Mouse (Mus musculus) heart, embryonic 14.5 days (tissue): ENCODE measurements around the gene Hp1bp3. TPM values are rescaled to one million over a fixed set of nuclear protein-coding genes. Genes with fewer than 3 reads are reported as not detected.

Experiments
- ATAC-seq: fragments of 200-750 bp; cut with Nextera tagmentation; 2 replicates; pipeline ENCODE4 v1.8.0; 2017; ENCODE audit warnings: low read depth, moderate TSS enrichment; ENCODE audit not compliant: insufficient number of reproducible peaks, insufficient read depth, low FRiP score
- H3K27ac ChIP-seq, 2 experiments: fragments of 200-500 bp in 1 of 2; fragments of 300-500 bp in 1 of 2; sonication (generic) in 1 of 2; replicated peaks in 1 of 2; 2 replicates each; pipeline ENCODE4 v1.5.1; 2012 to 2014; ENCODE audit warnings: low read depth in 2 of 2, low read length in 2 of 2, control low read depth in 1 of 2, mild to moderate bottlenecking in 1 of 2, mixed read lengths in 1 of 2; ENCODE audit not compliant: control insufficient read depth in 1 of 2, insufficient read depth in 1 of 2
- H3K27me3 ChIP-seq: fragments of 300-500 bp; sonication (generic); 2 replicates; pipeline ENCODE4 v1.6.1; 2014; ENCODE audit warnings: mild to moderate bottlenecking, low read length, control low read depth; ENCODE audit not compliant: control insufficient read depth, insufficient read depth
- H3K36me3 ChIP-seq: fragments of 300-500 bp; sonication (generic); 2 replicates; pipeline ENCODE4 v1.6.1; 2014; ENCODE audit warnings: mild to moderate bottlenecking, control low read depth, low read length, mixed read lengths; ENCODE audit not compliant: control insufficient read depth, insufficient read depth
- H3K4me1 ChIP-seq, 2 experiments: fragments of 200-500 bp in 1 of 2; fragments of 300-500 bp in 1 of 2; sonication (generic) in 1 of 2; 2 replicates each; pipeline ENCODE4 v1.6.1; 2012 to 2014; ENCODE audit warnings: low read length in 2 of 2, control low read depth in 1 of 2, mixed read lengths in 1 of 2; ENCODE audit not compliant: control insufficient read depth in 2 of 2, insufficient read depth in 2 of 2
- H3K4me2 ChIP-seq: fragments of 300-500 bp; sonication (generic); 2 replicates; pipeline ENCODE4 v1.6.1; 2014; ENCODE audit warnings: mild to moderate bottlenecking, low read length
- H3K4me3 ChIP-seq, 2 experiments: fragments of 200-500 bp in 1 of 2; fragments of 300-500 bp in 1 of 2; sonication (generic) in 1 of 2; 2 replicates each; pipeline ENCODE4 v1.5.1; 2012 to 2014; ENCODE audit warnings: low read length in 2 of 2, mild to moderate bottlenecking in 2 of 2, control low read depth in 1 of 2, low read depth in 1 of 2, moderate library complexity in 1 of 2; ENCODE audit not compliant: control insufficient read depth in 1 of 2, insufficient read depth in 1 of 2
- H3K9ac ChIP-seq: fragments of 300-500 bp; sonication (generic); 2 replicates; pipeline ENCODE4 v1.6.1; 2014; ENCODE audit warnings: mild to moderate bottlenecking, low read length
- H3K9me3 ChIP-seq: fragments of 300-500 bp; sonication (generic); 2 replicates; pipeline ENCODE4 v1.6.1; 2016; ENCODE audit warnings: low read length, control low read depth; ENCODE audit not compliant: control insufficient read depth
- WGBS: fragments of 180-500 bp; shearing (Covaris S2); extraction: QIAGEN DNeasy Blood & Tissue Kit; methylation state at CpG from one replicate; pipeline ENCODE4 v1.1.7; 2014; 5-methylcytosine and 5-hydroxymethylcytosine counted together
- polyA plus RNA-seq: library from polyadenylated mRNA; unstranded; fragments of >200 nt; fragmentation: Nextera tagmentation; extraction: Ambion mirVana; gene quantifications from 2 replicates; pipeline ENCODE4 v1.2.1, GENCODE M21; 2014

The Hp1bp3 gene
- 103 and 108 TPM in 2 replicates for polyA plus RNA-seq

DNA sequence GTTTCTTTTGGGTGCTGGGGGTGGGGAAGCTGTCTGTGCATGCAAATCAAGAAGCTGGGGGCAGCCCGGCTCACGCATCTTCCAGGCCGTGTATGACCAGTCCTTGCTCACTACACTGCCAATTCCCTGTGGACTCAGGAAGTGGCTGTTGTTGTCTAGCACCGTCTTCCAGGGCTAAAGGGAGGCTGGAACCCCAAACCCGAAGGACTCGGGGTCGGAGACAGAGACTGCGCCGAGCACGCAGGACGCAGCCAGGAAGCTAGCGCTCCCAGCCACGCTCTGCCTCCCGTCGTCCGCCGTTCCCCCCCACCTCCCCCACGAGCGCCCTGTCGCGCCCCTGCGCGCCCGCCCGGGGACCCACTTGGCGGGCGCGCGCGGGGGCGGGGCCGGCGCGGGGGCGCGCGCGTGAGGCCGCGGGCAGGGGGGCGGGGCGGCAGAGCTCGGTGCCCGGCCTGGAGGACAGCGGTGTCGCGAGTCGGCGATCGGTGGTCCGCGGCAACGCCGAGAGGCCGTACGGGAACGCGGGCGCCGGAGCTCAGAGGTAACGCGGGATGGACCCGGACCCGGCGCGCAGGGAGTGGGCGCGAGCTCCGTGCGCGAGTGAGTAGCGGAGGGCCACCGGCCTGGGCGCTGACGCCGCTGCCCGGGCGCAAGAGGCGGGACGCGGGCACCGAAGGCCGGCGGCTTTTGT lies at the start of gene Hp1bp3:
Gene Hp1bp3, plus strand, starts transcription at position 97 of the 691 bp plus-strand sequence.
- Histone ChIP-seq H3K4me2 (peak within 1 kb of the TSS; percentile 69), H3K9me3 (no peaks in the 10 kb centered on the region), H3K4me1 (peaks cover 7 to 39% of the 10 kb centered on the region in 2 experiments), H3K27me3 (no peaks in the 10 kb centered on the region), H3K4me3 (peak within 1 kb of the TSS; percentile 81 to 100), H3K27ac (peak within 1 kb of the TSS; percentile 100), H3K9ac (peak within 1 kb of the TSS; percentile 96), H3K36me3 (peaks cover 7% of the 10 kb centered on the region; the same call in 1 of the 2 replicates)
- under 1% methylated on average over 56 of the region's 84 CpGs for WGBS
- ATAC-seq: peak; percentile 62

DNA sequence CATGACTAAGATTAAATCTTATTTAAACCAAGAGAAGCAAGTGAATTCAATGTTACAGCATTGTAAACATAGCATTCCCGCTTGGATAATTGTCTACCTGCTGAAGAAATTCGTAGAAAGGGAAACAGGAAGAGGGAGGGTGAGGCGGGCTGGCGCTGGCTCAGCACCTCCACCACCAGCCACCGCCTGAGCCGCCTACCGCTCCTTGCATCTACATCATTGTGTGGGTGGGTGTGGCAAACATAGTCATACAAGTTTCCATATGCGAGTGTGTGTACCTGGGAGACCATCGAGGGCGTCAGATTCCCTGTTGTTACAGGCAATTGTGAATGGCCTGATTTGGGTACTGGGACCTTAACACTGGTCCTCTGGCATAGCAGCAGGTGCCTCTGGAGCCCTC lies 49.6 kb upstream of the Hp1bp3 start:
- Histone ChIP-seq H3K36me3 (peaks cover 74% of the 10 kb centered on the region), H3K4me2 (no peak overlapping the region), H3K27me3 (no peaks in the 10 kb centered on the region), H3K27ac (no peak overlapping the region), H3K4me1 (peaks cover 9 to 17% of the 10 kb centered on the region in 2 experiments), H3K4me3 (no peak overlapping the region), H3K9me3 (no peaks in the 10 kb centered on the region), H3K9ac (no peak overlapping the region)
- ATAC-seq: no peak
- 92% methylated on average over 10 of the region's 10 CpGs for WGBS

DNA sequence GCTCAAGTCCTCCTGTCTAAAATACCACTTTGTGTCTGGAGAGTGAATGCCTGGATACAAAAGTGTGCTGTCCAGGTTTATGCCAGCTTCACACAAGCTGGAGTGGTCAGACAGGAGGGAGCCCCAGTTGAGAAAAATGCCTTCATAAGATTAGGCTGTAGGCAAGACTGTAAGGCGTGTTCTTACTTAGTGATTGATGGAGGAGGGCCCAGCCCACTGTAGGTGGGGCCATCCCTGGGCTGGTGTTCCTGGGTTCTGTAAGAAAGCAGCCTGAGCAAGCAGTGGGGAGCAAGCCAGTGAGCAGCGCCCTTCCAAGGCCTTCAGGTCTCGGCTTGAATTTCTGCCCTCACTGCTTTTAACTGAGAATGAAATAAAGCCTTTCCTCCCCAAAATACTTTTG lies 47.9 kb upstream of the Hp1bp3 start:
- Histone ChIP-seq H3K4me1 (peaks cover 5 to 14% of the 10 kb centered on the region in 2 experiments), H3K27ac (no peak overlapping the region), H3K4me3 (no peak overlapping the region), H3K27me3 (no peaks in the 10 kb centered on the region), H3K4me2 (no peak overlapping the region), H3K9ac (no peak overlapping the region), H3K9me3 (no peaks in the 10 kb centered on the region), H3K36me3 (peaks cover 87% of the 10 kb centered on the region)
- ATAC-seq: no peak
- WGBS: 74% methylated on average over 3 of the region's 3 CpGs

DNA sequence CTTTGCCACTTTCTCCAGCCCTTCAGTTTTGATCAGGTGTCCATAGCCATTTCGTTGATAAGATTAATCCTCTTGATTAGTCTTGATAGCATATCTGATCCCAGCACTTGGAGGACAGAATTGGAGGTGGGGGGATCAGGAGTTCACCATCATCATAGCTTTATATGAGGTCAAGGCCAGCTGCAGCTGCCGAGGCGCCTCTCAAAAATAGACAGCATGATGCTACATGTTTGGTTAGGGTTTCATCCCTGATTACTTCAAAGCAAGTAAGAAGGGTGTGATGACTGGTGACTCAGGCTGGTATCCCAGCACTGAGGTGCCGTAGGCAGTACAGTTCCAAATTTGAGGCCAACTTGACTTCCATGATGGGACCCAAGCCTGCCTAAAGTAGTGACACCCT lies 46.7 kb upstream of the Hp1bp3 start:
- WGBS: 92% methylated on average over 4 of the region's 4 CpGs
- H3K36me3 ChIP-seq: peaks cover 96% of the 10 kb centered on the region
- no peak overlapping the region for H3K27ac ChIP-seq
- H3K9me3 ChIP-seq: no peaks in the 10 kb centered on the region
- no peak for ATAC-seq
- no peak overlapping the region for H3K4me3 ChIP-seq
- H3K9ac ChIP-seq: no peak overlapping the region
- H3K27me3 ChIP-seq: no peaks in the 10 kb centered on the region
- no peak overlapping the region for H3K4me2 ChIP-seq
- peaks cover 0 to 2% of the 10 kb centered on the region in 2 experiments; a peak in 1 of 4 replicates for H3K4me1 ChIP-seq

DNA sequence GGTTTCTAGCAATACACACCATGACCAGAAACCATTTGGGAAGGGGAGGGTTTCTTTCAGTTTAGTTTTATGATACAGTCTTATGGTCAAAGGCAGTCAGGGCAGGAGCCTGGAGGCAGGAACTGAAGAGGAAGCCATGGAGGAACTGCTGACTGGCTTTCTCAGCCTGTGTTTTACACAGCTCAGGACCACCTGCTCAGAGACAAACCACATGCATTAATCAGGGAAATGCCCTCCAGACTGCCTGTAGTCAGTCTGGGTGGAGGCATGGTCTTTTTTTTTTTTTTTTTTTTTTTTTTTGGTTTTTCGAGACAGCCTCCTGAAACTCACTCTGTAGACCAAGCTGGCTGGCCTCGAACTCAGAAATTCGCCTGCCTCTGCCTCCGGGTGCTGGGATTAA lies 43.4 kb upstream of the Hp1bp3 start:
- H3K27ac ChIP-seq: no peak overlapping the region
- H3K9me3 ChIP-seq: no peaks in the 10 kb centered on the region
- H3K9ac ChIP-seq: no peak overlapping the region
- no peaks in the 10 kb centered on the region for H3K27me3 ChIP-seq
- no peak overlapping the region for H3K4me2 ChIP-seq
- no peaks in the 10 kb centered on the region for H3K4me1 ChIP-seq
- WGBS: 97% methylated on average over 4 of the region's 4 CpGs
- no peak overlapping the region for H3K4me3 ChIP-seq
- no peak for ATAC-seq
- H3K36me3 ChIP-seq: peaks cover 100% of the 10 kb centered on the region

DNA sequence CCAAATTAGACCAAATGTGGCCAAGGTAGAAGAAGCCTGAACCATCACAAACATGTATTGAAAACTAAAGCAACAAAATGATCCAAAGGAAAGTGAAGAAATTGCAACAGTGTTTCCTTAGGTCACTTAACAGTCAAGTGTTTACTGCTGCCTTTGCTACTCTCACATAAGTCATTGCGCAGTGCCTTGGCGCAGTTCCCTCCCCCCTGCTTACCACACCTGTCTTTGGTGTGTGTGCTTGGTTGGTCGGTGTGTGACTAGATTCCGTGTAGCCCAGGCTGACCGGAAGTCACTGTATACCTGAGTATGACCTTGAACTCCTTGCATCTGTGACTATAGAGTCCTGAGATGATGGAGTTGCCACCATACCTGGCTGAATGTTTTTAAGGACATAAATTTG lies 36.7 kb upstream of the Hp1bp3 start:
- 96% methylated on average over 5 of the region's 5 CpGs for WGBS
- no peak for ATAC-seq
- H3K27me3 ChIP-seq: no peaks in the 10 kb centered on the region

DNA sequence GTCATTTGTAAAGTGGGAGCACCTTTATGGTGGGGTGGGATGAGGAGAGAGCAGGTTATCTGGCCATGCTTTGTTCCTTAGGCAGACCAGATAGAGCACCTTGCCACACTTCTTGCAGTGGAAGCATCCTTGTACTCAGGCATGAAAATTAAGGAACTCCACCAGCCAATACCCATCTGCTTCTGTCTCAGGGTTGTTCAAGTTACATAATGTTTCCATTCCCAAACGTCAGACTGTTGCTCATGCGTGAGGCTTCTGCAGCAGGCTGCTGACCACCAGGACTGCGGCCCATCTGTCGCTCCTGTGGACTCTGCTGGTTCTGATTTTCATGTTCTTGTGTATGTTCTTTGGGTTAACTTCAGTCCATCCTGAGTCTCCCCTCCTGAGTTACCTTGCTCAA lies 35.4 kb upstream of the Hp1bp3 start:
- Histone ChIP-seq H3K27ac (no peak overlapping the region), H3K4me2 (no peak overlapping the region), H3K9ac (no peak overlapping the region), H3K4me3 (no peak overlapping the region), H3K36me3 (peaks cover 96% of the 10 kb centered on the region), H3K4me1 (no peaks in the 10 kb centered on the region), H3K9me3 (no peaks in the 10 kb centered on the region), H3K27me3 (no peaks in the 10 kb centered on the region)
- ATAC-seq: no peak
- 91% methylated on average over 4 of the region's 4 CpGs for WGBS

More for the DNA sequence above, 36.7 kb upstream of the Hp1bp3 start:
- no peak overlapping the region for H3K9ac ChIP-seq
- H3K4me3 ChIP-seq: no peak overlapping the region
- H3K36me3 ChIP-seq: peaks cover 96% of the 10 kb centered on the region
- no peak overlapping the region for H3K27ac ChIP-seq
- H3K4me2 ChIP-seq: no peak overlapping the region
- H3K9me3 ChIP-seq: no peaks in the 10 kb centered on the region
- no peaks in the 10 kb centered on the region for H3K4me1 ChIP-seq

DNA sequence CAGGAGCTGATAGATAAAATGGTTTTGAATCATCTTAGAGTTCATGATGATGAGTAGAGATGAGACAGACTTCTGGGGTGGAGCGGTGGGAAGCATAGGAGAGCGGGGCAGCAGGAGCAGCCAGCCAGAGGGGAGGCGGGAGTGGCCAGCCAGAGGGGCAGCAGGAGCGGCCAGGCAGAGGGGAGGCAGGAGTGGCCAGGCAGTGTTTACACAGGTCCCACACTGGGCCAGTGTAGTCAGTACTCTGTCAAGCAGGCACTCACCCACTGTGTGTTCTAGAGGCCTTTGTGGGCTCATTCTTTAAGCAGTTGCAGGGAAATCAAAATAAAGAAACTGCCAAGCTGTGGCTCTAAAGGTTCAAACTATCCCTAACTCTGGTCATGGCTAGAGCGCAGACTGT lies 32.0 kb upstream of the Hp1bp3 start:
- H3K36me3 ChIP-seq: peaks cover 93% of the 10 kb centered on the region
- H3K9ac ChIP-seq: no peak overlapping the region
- 87% methylated on average over 5 of the region's 5 CpGs for WGBS
- H3K4me3 ChIP-seq: no peak overlapping the region
- no peak for ATAC-seq
- H3K27ac ChIP-seq: no peak overlapping the region
- peaks cover 11 to 19% of the 10 kb centered on the region in 2 experiments for H3K4me1 ChIP-seq
- no peak overlapping the region for H3K4me2 ChIP-seq
- H3K27me3 ChIP-seq: no peaks in the 10 kb centered on the region
- no peaks in the 10 kb centered on the region for H3K9me3 ChIP-seq
